Mouse (Mus musculus) gastrocnemius, postnatal 25 days (tissue): ENCODE results near the gene Ccdc185. TPM values are rescaled to one million over a fixed set of nuclear protein-coding genes. Genes with fewer than 3 reads are reported as not detected.

ENCODE experiments used
- DNase-seq: peaks from one replicate; pipeline ENCODE4 v3.0.0; 2022
- long read RNA-seq, 2 experiments: library from polyadenylated mRNA; stranded (forward); transcript quantifications; one replicate each; pipeline ENCODE4 v2.0.0; 2021
- total RNA-seq, 2 experiments: library from RNA; stranded (reverse); gene quantifications; 1 replicate in 1 of 2; 2 replicates in 1 of 2; pipeline ENCODE4 v1.2.3; 2021

The Ccdc185 gene
- not detected for total RNA-seq
- long read RNA-seq, experiment 1 = 0 reads
- long read RNA-seq, experiment 2 = 0 reads

GRCm38 (mm10) chr1:182749080-182749479, at the start of gene Ccdc185:
Gene Ccdc185, minus strand, starts transcription at chr1:182749180.
- DNase-seq = no peak

- DNase-seq = no peak
These were observed 48.1 kb upstream of the Ccdc185 start for GRCm38 (mm10) chr1:182797048-182797447.

- no peak for DNase-seq
These were observed 45.6 kb upstream of the Ccdc185 start for GRCm38 (mm10) chr1:182794628-182795027.

- DNase-seq = no peak
These were observed 45.2 kb upstream of the Ccdc185 start for GRCm38 (mm10) chr1:182794221-182794620.

- peak; percentile 69 for DNase-seq
These were observed 43.6 kb upstream of the Ccdc185 start for GRCm38 (mm10) chr1:182792521-182793071.

GRCm38 (mm10) chr1:182788896-182789295, 39.9 kb upstream of the Ccdc185 start:
- no peak for DNase-seq

GRCm38 (mm10) chr1:182787030-182787429, 38.0 kb upstream of the Ccdc185 start:
- no peak for DNase-seq

GRCm38 (mm10) chr1:182785504-182785903, 36.5 kb upstream of the Ccdc185 start:
- DNase-seq = no peak

- no peak for DNase-seq
These were observed 35.8 kb upstream of the Ccdc185 start for GRCm38 (mm10) chr1:182784784-182785183.

GRCm38 (mm10) chr1:182783774-182784173, 34.8 kb upstream of the Ccdc185 start:
- DNase-seq = no peak

- DNase-seq = no peak
These were observed 30.1 kb upstream of the Ccdc185 start for GRCm38 (mm10) chr1:182779024-182779520.

- DNase-seq = no peak
These were observed 29.2 kb upstream of the Ccdc185 start for GRCm38 (mm10) chr1:182778225-182778624.

GRCm38 (mm10) chr1:182776749-182777410, 27.9 kb upstream of the Ccdc185 start:
- no peak for DNase-seq

- DNase-seq = no peak
These were observed 26.6 kb upstream of the Ccdc185 start for GRCm38 (mm10) chr1:182775576-182775975.

GRCm38 (mm10) chr1:182764541-182765281, 15.7 kb upstream of the Ccdc185 start:
- DNase-seq = no peak

GRCm38 (mm10) chr1:182763716-182764461, 14.9 kb upstream of the Ccdc185 start, which contains the start of gene Susd4:
Gene Susd4, plus strand, starts transcription at chr1:182763860.
- DNase-seq = peak; percentile 51

- DNase-seq = no peak
These were observed 14.3 kb upstream of the Ccdc185 start for GRCm38 (mm10) chr1:182763191-182763715.

- DNase-seq = no peak
These were observed 9.8 kb upstream of the Ccdc185 start for GRCm38 (mm10) chr1:182758783-182759182.

GRCm38 (mm10) chr1:182754865-182755264, 5.9 kb upstream of the Ccdc185 start:
- no peak for DNase-seq

GRCm38 (mm10) chr1:182753694-182754093, 4.7 kb upstream of the Ccdc185 start:
- DNase-seq = no peak

- no peak for DNase-seq
These were observed 2.3 kb upstream of the Ccdc185 start for GRCm38 (mm10) chr1:182751301-182751700.

GRCm38 (mm10) chr1:182747834-182748233, 1.1 kb downstream of the Ccdc185 start:
- DNase-seq = no peak
